ENCODE assay signal across 8 mouse cellular contexts in the genomic region with DNA sequence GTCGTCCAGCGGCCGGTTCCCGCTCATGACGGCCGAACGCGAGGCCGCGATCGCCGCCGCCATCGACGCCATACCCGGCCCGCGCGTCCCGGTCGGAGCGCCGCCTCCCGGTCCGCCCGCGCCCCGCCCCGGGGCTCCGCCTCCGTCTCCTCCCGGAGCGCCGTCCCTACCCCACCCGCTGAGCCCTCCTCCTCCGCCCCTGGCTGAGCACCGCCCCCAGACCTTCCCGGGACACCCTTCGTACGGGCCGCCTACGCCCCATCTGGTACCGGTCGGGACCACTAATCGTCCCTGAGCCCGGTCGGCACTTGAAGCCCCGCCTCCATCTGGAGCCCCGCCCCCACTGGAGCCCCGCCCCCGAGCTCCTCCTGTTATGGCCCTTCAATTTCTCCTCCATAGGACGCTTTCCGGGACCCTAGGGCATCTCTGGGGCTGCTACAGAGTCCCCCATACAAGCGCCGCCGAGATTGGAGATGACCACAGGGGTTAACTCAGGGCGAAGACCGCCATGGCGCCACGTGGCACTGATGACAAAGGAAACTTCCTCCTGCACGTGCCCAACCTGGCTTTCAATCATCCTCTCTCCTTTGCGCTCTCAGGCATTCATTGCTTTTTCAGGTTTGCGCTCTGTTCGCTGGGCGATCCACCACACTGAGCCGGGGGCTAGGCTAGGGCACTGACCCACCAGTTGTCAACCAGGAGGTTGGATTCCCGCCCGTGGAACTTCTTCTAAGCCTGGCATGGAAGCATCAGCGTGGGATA. TPM values are rescaled to one million over a fixed set of nuclear protein-coding genes. Genes with fewer than 3 reads are reported as not detected.
DNase-seq lines count a peak whose midpoint lies in the region; ATAC-seq lines count a peak whose summit lies in the region.

Gene 2310022B05Rik, minus strand, starts transcription at position 258 of the 762 bp plus-strand sequence.

- peak within 1 kb of the TSS; percentile 86 for H3K4me2 ChIP-seq in intestine, embryonic 14.5 days (ENCODE audit: low read length)

- no peaks in the 10 kb centered on the region for H3K36me3 ChIP-seq in intestine, embryonic 14.5 days (ENCODE audit: control insufficient read depth, insufficient read depth, low read length)

- peak within 1 kb of the TSS; percentile 92 for H3K27ac ChIP-seq in intestine, embryonic 14.5 days (ENCODE audit: low read depth)

- WGBS in intestine, embryonic 14.5 days = 1% methylated on average over 56 of the region's 69 CpGs

- no peaks in the 10 kb centered on the region for H3K9me3 ChIP-seq in intestine, embryonic 14.5 days (ENCODE audit: control insufficient read depth, low read length)

- H3K4me1 ChIP-seq in intestine, embryonic 14.5 days (replicated peaks; ENCODE audit: control insufficient read depth, insufficient read depth, low read length) = peaks cover 33% of the 10 kb centered on the region

- H3K9ac ChIP-seq in intestine, embryonic 14.5 days (ENCODE audit: low read length) = peak within 1 kb of the TSS; percentile 92

- H3K4me3 ChIP-seq in intestine, embryonic 14.5 days (ENCODE audit: low read depth, low read length) = peak within 1 kb of the TSS; percentile 80

- ATAC-seq in intestine, embryonic 14.5 days (replicated peaks; ENCODE audit: low FRiP score, low TSS enrichment, low read depth) = peak; percentile 94
- peak; percentile 81 for ATAC-seq in megakaryocyte progenitor cell, adult 5-6 weeks (replicated peaks; ENCODE audit: poor library complexity)

- H3K27me3 ChIP-seq in intestine, embryonic 14.5 days (replicated peaks; ENCODE audit: control insufficient read depth, insufficient read depth, low read length) = no peaks in the 10 kb centered on the region

- intact Hi-C loops in left cerebral cortex, postnatal 10 days (cut with DNase I) = loop anchor here (5.0 kb wide), 1 partner anchor 46 kb away; no protein-coding TSS in a partner anchor

- peak; percentile 95 for DNase-seq in adrenal gland, adult 2 months
- DNase-seq in embryo, embryonic 11 days = peak; percentile 89
- peak; percentile 90 for DNase-seq in gastrocnemius, postnatal 25 days
- DNase-seq in intestine, embryonic 14.5 days (ENCODE audit: low spot score) = peak; percentile 99
- DNase-seq in left cerebral cortex, postnatal 10 days (ENCODE audit: extremely low spot score in 1 of 2, low spot score in 2 of 2) = peak; percentile 72 to 92
- peak; percentile 89 to 91 for DNase-seq in right cerebral cortex, postnatal 10 days (ENCODE audit: low spot score in 2 of 2)
- DNase-seq in urinary bladder, postnatal 14 days (ENCODE audit: low spot score) = peak; percentile 91

RNA-seq across cellular contexts. Expression of gene 2310022B05Rik, which starts in this region (rescaled TPM):
- total RNA-seq in adrenal gland, adult 2 months (2021) = 10 to 100 TPM; 34.1 to 56.7 TPM
- polyA plus RNA-seq in adrenal gland, adult 2 months (2012; rRNA removed) = 37.6 and 49.4 TPM in 2 replicates
- 10 to 100 TPM; 13.7 to 14.0 TPM for total RNA-seq in gastrocnemius, postnatal 25 days (2021)
- 37.6 and 38.1 TPM in 2 replicates for polyA plus RNA-seq in intestine, embryonic 14.5 days (2014; fragmentation: Nextera tagmentation; extraction: Ambion mirVana)
- 10 to 100 TPM; 55.2 to 64.5 TPM for total RNA-seq in left cerebral cortex, postnatal 10 days (2021)
- total RNA-seq in megakaryocyte progenitor cell, adult 5-6 weeks (2015) = 6.3 and 7.0 TPM in 2 replicates
- total RNA-seq in megakaryocyte progenitor cell, adult 5-6 weeks (2017) = 3.0 and 3.1 TPM in 2 replicates

Comparison
In these comparisons a context has a peak if more than half of its experiments do, and no peak if none do; other contexts are left out.
1. Peak in every context shown above with its lines: DNase-seq, ATAC-seq, H3K4me3 ChIP-seq and H3K27ac ChIP-seq.